Mouse (Mus musculus) kidney, postnatal 0 days (tissue): Measurements from ENCODE around the gene Zfhx3. TPM values are rescaled to one million over a fixed set of nuclear protein-coding genes. Genes with fewer than 3 reads are reported as not detected.

ENCODE experiments used
- ATAC-seq: fragments of 200-750 bp; cut with Nextera tagmentation; replicated peaks from 2 replicates; pipeline ENCODE4 v1.8.0; 2017; ENCODE audit warnings: low read depth, moderate number of reproducible peaks, moderate TSS enrichment, moderate library complexity; ENCODE audit not compliant: low FRiP score
- DNase-seq: peaks from one replicate; pipeline ENCODE4 v3.0.0-alpha.2; 2016; ENCODE audit warnings: low spot score
- H3K27ac ChIP-seq: fragments of 300-500 bp; sonication (generic); 2 replicates; pipeline ENCODE4 v1.5.1; 2014; ENCODE audit warnings: mild to moderate bottlenecking
- H3K27me3 ChIP-seq: fragments of 300-500 bp; sonication (generic); 2 replicates; pipeline ENCODE4 v1.6.1; 2014; ENCODE audit warnings: low read length, mixed read lengths; ENCODE audit not compliant: insufficient read depth
- H3K36me3 ChIP-seq: fragments of 300-500 bp; sonication (generic); 2 replicates; pipeline ENCODE4 v1.6.1; 2014; ENCODE audit warnings: low read length, mixed read lengths; ENCODE audit not compliant: insufficient read depth
- H3K4me1 ChIP-seq: fragments of 300-500 bp; sonication (generic); replicated peaks from 2 replicates; pipeline ENCODE4 v1.6.1; 2014; ENCODE audit warnings: antibody characterized with exemption, low read length, mixed read lengths; ENCODE audit not compliant: insufficient read depth
- H3K4me2 ChIP-seq: fragments of 300-500 bp; sonication (generic); 2 replicates; pipeline ENCODE4 v1.6.1; 2014; ENCODE audit warnings: mild to moderate bottlenecking, low read length, moderate library complexity, mixed read lengths
- H3K4me3 ChIP-seq: fragments of 300-500 bp; sonication (generic); replicated peaks from 2 replicates; pipeline ENCODE4 v1.5.1; 2014; ENCODE audit warnings: low read depth, low read length
- H3K9ac ChIP-seq: fragments of 300-500 bp; sonication (generic); 2 replicates; pipeline ENCODE4 v1.6.1; 2014; ENCODE audit warnings: low read depth, low read length
- H3K9me3 ChIP-seq: fragments of 300-500 bp; sonication (generic); replicated peaks from 2 replicates; pipeline ENCODE4 v1.6.1; 2016; ENCODE audit warnings: low read length, inconsistent platforms, mixed read lengths
- CTCF ChIP-seq: IDR thresholded peaks from 2 replicates; pipeline ENCODE4 v1.5.1; 2016; ENCODE audit warnings: antibody characterized with exemption, low read depth, mild to moderate bottlenecking, moderate library complexity
- WGBS: fragments of 180-500 bp; shearing (Covaris S2); extraction: QIAGEN DNeasy Blood & Tissue Kit; methylation state at CpG from one replicate; pipeline ENCODE4 v1.1.7; 2014; 5-methylcytosine and 5-hydroxymethylcytosine counted together
- polyA plus RNA-seq: library from polyadenylated mRNA; unstranded; fragments of >200 nt; fragmentation: Nextera tagmentation; extraction: Ambion mirVana; gene quantifications from 2 replicates; pipeline ENCODE4 v1.2.1, GENCODE M21; 2015

The Zfhx3 gene
- polyA plus RNA-seq, 1 experiment from 2014 or later = 5.0 TPM

DNA sequence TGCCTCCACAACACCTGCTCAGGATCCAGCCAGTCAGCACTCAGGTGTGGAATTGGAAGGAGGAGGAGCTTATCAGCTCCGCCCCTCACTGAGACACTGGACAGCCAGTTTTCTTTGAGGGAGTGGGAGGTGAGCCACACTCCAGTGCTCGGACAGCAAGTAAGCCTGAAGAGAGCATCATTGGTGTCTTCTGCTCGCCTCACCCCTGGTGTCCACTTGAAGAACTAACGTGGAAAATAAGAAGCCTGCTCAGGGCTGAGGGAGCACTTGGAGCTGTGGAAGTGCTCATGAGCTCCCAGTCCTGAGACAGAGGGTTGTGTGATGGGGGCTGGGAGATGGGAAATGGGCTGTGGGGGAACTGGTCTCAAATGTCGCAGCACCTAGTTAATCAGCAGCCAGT is 988.2 kb downstream of the Zfhx3 start:
- Histone ChIP-seq H3K4me1 (peaks cover 8% of the 10 kb centered on the region; the same call in 1 of the 2 replicates), H3K27me3 (no peaks in the 10 kb centered on the region), H3K4me3 (no peak overlapping the region), H3K4me2 (no peak overlapping the region), H3K36me3 (no peaks in the 10 kb centered on the region), H3K9me3 (no peaks in the 10 kb centered on the region), H3K9ac (no peak overlapping the region), H3K27ac (no peak overlapping the region)
- peak; percentile 48 for DNase-seq
- TF ChIP-seq CTCF = peak; percentile 26; the same call in 1 of the 2 replicates
- 41% methylated on average over 5 of the region's 5 CpGs for WGBS
- ATAC-seq = peak; percentile 74

DNA sequence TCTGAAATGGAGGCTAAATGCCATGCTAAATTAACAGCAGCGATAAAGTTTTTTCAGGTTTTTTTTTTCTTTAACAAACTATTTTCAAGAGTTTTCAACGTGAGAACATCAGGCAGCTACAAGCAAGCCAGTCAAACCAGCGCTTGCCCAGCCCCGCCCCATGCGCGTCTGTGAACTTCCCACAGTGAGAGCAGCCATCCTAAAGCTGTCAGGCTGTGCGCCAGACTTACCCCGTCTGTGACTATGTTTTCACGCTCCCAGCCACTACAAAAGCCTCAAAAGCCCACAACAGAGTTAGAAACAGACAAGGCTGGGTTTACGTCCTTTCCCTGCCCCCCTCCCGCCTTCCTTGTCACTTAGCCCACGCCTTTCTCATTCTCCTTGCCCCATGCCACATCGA is 989.4 kb downstream of the Zfhx3 start:
- H3K4me3 ChIP-seq = no peak overlapping the region
- H3K27me3 ChIP-seq = no peaks in the 10 kb centered on the region
- ATAC-seq (no peak), DNase-seq (peak; percentile 74)
- no peaks in the 10 kb centered on the region for H3K9me3 ChIP-seq
- no peak for TF ChIP-seq CTCF
- no peak overlapping the region for H3K9ac ChIP-seq
- 56% methylated on average over 13 of the region's 13 CpGs for WGBS
- no peak overlapping the region for H3K4me2 ChIP-seq
- H3K36me3 ChIP-seq = no peaks in the 10 kb centered on the region
- peaks cover 8% of the 10 kb centered on the region; the same call in 1 of the 2 replicates for H3K4me1 ChIP-seq
- H3K27ac ChIP-seq = no peak overlapping the region

DNA sequence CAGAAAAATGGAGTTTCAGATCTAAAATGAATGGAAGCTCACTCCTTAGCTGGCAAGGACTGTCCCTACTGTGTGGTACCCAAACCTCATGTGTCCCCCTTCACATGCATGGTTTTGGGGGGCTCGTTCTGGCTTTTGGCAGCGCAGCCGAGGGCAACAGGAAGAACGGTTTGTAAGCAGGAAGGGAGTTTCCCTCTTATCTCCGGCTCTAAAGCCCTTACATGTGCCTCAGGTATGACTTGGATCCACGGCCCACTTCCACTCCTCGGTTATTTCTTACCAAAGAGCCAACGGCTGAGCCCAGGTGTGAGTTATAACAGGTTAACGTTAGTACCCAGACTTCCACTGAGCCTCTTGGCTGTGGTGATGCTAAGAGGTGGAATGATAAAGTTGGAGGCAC is 990.3 kb downstream of the Zfhx3 start:
- H3K4me1 ChIP-seq = peaks cover 8% of the 10 kb centered on the region; the same call in 1 of the 2 replicates

DNA sequence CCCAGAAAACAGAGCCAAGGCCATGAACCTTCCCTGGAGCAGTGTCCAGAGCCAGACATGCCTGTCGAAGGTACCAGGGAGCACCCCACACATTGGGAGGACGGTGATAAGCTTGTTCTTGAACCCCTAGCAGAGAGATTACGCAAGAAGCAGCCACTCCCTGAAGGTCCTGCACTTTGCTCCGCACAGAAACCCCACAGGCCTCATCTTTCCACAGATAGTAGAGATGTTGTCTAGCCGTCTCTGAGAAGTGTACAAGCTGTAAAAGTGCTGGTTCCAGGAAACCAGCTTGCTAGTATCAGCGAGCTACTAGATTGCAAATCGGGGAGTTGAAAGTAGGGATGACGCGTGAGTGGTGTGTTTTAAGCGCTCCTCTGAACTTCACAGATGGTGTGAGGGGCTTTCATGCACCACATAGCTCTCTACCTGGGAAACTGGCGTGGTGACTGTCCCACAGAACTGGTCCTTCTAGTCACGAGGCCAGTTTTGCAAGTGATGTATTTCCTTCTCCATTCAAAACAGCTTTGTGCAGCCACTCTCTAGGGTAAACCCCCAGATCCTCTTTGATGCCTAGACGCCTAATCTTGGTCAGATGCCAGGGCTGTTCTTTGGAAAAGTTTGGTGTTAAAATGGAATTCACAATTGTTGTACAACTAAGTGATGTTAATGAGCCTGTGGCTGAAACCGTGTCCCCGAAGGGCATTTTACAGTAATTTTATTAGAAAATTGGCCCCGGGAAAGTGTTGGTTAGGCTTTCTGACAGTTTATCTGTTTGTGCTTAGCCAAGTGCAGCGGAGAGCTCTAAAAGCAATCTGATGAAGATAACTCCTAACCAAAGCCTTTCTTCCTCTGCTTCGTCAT is 993.6 kb downstream of the Zfhx3 start:
- Histone ChIP-seq H3K9me3 (no peaks in the 10 kb centered on the region), H3K27me3 (no peaks in the 10 kb centered on the region), H3K4me3 (no peak overlapping the region), H3K4me1 (peaks cover under 1% of the 10 kb centered on the region; the same call in 1 of the 2 replicates), H3K4me2 (no peak overlapping the region), H3K9ac (no peak overlapping the region), H3K36me3 (peaks cover 8% of the 10 kb centered on the region; the same call in 1 of the 2 replicates), H3K27ac (no peak overlapping the region)
- 71% methylated on average over 18 of the region's 18 CpGs for WGBS
- TF ChIP-seq CTCF = no peak
- no peak for DNase-seq
- ATAC-seq = no peak

More for the DNA sequence above, 990.3 kb downstream of the Zfhx3 start:
- WGBS = 74% methylated on average over 9 of the region's 9 CpGs
- DNase-seq (no peak), ATAC-seq (no peak)
- H3K27ac ChIP-seq = no peak overlapping the region
- no peaks in the 10 kb centered on the region for H3K27me3 ChIP-seq
- no peak overlapping the region for H3K4me3 ChIP-seq
- no peak for TF ChIP-seq CTCF
- no peaks in the 10 kb centered on the region for H3K36me3 ChIP-seq
- no peak overlapping the region for H3K4me2 ChIP-seq
- H3K9ac ChIP-seq = no peak overlapping the region
- no peaks in the 10 kb centered on the region for H3K9me3 ChIP-seq

DNA sequence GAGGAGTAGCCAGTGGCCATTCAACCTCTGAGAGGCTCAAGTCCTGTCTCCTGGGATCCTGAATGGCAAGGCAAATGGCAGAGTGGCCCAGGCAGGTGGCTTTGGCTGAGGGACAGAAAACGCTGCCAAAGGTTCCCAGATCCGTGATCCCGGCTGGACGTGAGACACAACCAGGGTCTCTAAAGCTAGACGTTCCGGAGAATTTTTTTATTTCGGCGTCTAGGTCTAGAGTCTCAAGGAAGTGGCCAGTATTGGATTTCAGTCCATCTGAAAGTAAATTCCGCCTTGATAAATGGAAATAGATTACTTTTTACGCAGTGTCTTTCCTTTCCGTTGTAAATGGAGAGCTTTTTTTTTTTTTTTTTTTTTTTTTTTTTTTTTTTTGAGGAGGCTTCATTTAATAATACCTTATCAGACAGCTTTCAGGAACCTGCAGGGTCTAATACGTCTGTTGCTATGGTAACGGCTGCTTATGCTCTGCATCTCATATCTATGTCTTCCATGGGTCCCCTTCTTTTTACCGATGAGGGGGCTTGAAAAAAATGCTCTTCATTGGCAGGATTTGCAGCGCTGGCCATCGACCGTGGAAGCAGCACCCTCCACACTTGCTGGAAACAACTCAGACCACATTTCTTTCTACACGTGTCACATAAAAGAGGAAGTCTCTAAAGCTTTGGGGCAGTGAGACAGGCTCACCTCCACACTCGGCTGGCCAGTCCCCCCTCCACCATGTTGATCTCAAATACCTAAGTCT is 994.4 kb downstream of the Zfhx3 start:
- WGBS = 67% methylated on average over 19 of the region's 19 CpGs
- Histone ChIP-seq H3K36me3 (peaks cover 8% of the 10 kb centered on the region; the same call in 1 of the 2 replicates), H3K4me3 (no peak overlapping the region), H3K9me3 (no peaks in the 10 kb centered on the region), H3K9ac (no peak overlapping the region), H3K4me1 (no peaks in the 10 kb centered on the region; the same call in 1 of the 2 replicates), H3K27me3 (no peaks in the 10 kb centered on the region), H3K4me2 (no peak overlapping the region), H3K27ac (no peak overlapping the region)
- DNase-seq = no peak
- TF ChIP-seq CTCF = no peak
- ATAC-seq = no peak

DNA sequence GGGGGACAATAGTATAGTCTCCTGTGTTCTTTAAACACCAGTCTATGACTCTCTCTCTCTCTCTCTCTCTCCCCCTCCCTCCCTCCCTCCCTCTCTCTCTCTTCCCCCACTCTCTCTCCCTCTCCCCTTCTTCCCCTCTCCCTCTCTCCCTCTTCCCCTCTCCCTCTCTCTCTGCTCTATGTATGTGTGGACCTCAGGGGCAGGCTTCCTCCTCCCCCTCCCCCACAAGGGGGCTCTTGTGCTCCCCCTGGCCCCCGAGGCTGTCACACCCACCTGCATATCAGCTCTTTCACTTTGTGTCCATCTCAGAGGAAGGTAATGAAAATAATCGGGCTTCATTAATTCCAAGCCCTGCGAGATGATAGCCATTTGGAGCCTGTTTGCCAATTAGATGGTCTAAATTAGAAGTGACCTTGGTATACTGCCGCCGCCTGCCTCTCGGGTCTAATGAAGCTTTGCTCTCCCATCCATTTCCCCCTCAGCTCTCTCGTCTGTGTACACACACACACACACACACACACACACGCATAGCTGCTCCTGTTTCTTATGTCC is 995.5 kb downstream of the Zfhx3 start:
- DNase-seq (no peak), ATAC-seq (no peak)
- H3K4me2 ChIP-seq = no peak overlapping the region
- no peaks in the 10 kb centered on the region for H3K9me3 ChIP-seq
- H3K36me3 ChIP-seq = peaks cover 8% of the 10 kb centered on the region; the same call in 1 of the 2 replicates
- TF ChIP-seq CTCF = no peak
- no peak overlapping the region for H3K9ac ChIP-seq
- 50% methylated on average over 8 of the region's 8 CpGs for WGBS
- no peak overlapping the region for H3K27ac ChIP-seq
- H3K4me1 ChIP-seq = no peaks in the 10 kb centered on the region; the same call in 1 of the 2 replicates
- H3K4me3 ChIP-seq = no peak overlapping the region
- H3K27me3 ChIP-seq = no peaks in the 10 kb centered on the region
